Mouse (Mus musculus) forelimb bud, embryonic 11.5 days (tissue): ENCODE results near the gene Reg3g.
A peak's percentile ranks its signal among the peaks of the same experiment; 100 is the strongest.
"Not testable (repeated sequence)": the region's sequence is repeated elsewhere in the genome, so short reads cannot be mapped to it uniquely, and the experiment has no call there.

Source experiments
- DNase-seq: peaks from one replicate; pipeline ENCODE4 v3.0.0-alpha.2; 2012; ENCODE audit warnings: low read depth, low spot score

The Reg3g gene

DNA sequence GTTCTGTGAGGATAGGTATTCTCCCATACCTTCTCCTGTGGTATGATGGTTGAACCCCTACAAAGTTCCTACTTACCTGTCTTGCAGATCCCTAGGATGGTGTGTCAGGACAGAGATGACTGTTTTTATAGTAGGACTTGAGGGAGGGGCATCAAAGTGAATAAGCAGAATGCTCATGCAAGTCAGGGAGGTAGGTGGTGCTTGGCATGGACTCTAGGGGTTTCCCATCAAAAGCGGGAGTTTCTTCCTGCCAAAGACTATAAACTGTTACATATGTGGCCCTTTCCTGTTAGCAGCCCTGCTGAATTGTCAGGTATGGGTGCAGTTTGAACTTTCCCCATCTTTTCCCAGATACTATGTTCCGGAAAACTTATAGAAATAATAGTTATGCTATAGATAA lies at the start of gene Reg3g:
Gene Reg3g (minus strand): TSS at position 101 of the 400 bp plus-strand sequence.
- DNase-seq = no peak

DNA sequence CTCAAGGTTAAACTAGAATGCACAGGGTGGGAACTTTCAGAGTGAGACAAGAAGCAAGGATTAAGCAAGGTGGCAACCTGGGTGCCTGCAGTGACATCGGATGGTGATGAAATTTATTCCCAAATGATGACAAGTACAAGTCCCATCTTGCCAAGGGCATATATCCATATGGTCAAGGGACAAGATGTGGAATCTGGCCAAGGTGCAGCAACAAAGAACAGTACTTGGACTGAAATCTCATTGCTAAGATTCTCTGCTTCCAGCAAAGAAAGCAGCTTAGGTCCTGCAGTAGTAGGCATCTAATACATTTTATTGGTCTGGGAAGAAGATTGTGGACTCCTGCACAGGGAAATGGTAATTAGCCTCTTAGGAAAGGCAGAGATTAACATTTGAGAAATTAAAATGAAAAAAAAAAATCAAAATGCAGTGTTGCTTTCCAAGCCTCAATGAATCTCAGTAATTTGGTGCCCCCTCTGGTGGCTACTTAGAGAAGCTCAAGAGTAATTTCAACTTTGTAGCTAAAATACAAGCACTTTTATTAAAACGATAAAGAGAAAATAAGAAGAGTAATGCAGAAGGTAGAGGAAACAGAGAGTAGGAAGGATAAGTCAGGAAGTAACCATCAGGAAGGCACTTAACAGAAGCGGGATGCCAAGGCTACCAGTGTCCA lies 47.2 kb upstream of the Reg3g start:
- no peak for DNase-seq

DNA sequence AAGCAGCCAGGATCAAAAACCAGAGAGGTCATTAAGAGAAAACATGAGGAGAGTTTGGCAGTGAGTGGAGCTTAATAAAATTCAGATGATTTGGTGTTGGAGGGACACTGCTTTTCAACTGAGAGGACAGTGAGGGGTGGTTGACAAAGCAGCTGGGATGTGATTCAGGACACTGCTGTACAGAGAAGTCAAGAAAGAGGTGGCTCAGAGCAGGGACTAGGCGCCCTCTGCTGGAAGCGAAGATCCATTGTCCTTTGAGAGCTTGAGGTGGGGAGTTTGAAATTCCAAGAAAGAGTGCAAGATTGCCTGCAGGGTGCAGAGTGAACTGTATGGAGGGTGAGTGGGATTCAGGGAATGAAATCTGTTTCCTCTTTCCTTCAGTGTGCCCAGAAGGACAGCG lies 44.2 kb upstream of the Reg3g start:
- DNase-seq = peak; percentile 67

DNA sequence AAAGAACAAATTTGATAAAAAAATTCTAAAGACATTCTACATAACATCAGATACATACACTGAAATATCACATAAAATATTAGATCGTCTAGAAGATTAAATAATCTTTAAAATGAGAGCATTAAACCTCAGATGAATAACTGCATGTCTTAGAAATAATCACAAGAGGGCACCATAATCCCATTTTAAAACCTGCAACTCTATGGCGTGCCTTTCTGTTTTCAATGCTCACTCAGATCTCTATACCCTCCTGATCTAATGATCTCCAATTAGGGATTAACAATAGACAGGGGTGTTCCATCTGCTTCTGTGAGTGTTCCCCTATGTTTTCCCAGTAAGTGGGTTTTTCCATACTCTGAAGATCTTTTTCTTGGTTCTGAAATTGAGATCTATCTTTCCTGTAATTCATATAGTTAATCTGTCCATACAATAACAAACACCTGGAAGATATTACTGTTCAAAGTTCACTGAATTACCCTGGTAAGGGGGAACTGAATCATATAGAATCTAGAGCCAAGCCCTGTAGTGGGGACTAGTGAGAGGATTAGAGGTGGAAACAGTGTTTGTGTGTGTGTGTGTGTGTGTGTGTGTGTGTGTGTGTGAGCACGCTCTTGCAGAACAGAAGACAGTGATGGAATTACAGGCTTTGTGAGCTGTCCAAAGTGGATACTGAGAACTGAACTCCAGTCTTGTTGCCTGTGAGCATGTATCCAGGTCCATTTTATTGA lies 41.7 kb upstream of the Reg3g start:
- no peak for DNase-seq

DNA sequence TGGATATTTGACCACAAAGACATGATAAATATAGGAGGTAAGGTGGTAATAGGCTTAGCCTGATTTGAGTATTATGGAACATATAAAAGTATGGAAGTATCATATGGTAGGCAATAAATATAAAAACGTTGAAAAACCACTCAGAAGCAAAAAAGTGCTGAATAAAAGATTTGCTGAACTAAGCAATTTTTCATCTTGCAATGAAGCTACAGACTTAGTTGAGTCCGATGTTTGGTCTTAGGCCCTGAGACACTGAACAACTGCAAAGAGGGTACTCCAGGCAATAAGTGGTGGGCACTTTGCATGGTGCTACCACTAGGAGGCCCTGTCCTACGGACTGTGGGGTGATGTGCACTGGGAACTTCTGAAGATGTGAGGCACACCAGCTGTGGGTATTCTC lies 37.1 kb upstream of the Reg3g start:
- DNase-seq = no peak

DNA sequence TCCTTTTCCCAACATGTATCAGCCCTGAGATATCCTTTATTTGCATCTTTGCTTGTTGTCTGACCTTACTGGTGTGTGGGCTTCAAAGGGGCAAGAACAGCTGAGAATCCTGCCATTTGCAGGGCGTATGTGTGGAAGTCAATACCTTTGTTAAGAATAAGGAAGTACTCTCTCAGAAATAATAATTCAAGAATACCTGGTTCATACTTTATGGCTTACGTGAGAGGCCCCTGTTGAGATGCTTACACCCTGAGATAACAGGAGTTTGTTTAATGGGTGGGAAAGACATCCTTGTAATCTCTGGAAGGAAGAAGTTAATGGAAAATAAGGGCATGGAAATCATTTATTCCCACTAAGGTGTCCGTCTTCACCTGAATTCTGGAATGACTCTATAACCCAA lies 26.0 kb upstream of the Reg3g start:
- DNase-seq = no peak

DNA sequence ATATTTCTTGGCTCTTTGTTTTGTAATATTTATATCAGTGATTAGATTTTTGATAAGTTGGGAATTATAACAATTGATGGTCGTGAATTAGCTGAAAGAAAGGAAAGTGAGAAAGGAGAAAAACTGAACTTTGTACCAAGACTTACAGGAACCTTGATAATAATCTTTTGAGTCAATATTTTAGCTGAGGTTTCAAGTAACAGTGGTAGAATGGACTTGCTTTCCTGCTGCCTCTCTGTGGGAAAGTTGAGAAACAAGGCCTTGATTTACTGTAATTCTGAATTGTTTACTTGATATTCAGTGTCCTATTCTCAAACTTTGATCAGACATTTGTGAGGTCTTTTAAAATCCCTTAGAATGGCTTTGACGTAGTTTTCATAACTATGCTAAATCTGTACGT lies 615 bp upstream of the Reg3g start:
- DNase-seq = no peak

DNA sequence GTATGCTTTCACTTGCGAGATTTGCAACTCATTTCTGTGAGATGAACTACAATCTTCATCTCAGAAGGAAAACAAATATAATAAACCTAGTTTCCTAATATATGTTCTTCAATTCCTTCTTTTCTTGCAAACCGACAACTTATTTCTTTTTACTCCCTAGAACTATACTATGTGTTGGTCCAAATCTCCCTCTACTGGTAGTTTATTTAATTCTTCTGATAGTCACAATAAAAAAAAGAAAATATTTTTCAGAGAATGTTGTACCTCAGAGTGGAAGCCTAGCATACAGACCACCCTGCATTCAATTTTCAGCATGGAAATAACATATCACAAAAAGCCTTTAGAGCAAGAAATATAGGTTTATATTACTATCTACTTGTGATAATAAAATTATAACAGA lies 5.4 kb downstream of the Reg3g start:
- DNase-seq = no peak

DNA sequence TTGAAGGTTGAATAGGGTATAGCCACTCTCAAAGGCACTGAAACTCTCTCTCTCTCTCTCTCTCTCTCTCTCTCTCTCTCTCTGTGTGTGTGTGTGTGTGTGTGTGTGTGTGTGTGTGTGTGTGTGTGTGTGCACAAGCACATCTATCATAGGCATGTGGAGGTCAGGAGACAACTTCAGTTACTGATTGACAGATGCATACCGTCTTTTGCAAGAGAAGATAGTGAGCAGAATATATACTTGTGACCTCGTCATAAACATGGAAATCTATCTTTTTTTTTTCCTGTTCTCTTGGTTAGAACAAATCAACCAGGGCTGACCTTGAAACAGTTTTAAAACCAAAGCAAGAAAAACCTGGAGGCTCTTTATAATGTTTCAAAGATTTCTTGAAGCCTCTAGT lies 6.3 kb downstream of the Reg3g start:
- DNase-seq = no peak

DNA sequence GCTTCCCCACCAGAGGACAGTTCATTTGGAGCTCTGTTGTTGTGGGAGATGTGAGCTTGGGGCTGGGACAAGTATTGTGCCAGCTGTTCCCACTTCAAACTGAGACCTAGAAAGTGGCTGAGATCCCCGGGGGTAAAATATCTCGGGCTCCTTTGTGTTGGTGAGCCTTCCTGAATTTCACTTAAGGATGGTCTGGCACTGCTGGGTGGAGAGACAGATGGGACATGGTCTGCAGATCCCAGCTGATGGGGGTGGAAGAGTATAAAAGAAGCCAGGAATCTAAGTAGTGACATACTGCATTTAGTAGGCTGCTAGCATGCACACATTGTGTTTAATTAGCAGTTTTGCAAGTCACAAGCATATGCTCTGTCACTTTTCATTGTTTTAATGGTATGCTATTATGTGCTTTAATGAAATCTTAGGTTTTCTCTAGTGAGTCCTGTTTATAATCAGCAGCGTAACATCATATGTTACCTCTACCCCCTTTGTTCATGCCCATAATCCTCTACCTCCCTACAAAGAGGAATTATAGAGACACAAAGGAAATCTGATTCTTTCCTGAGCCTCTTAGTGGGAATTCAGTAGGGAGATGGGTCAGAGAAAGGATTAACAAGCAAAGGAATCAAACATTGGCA lies 8.4 kb downstream of the Reg3g start:
- DNase-seq = no peak

DNA sequence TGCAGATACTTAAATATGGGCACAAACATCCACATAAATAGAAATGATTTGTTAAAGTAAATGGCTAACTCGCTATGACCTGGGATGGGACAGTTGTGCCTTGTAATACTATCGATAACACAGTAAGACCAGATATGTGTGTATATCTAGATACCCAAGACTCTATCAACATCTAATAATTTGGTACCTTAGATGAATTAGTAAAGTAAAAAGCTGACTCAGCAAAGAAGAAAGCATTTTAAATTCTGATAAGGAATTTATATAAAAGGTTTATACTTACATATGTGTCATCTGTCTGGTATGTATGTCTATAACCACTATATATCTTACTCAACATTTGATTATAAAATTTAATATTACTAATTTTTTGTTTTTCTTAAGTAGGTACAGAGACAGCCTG lies 15.9 kb downstream of the Reg3g start:
- DNase-seq = no peak

DNA sequence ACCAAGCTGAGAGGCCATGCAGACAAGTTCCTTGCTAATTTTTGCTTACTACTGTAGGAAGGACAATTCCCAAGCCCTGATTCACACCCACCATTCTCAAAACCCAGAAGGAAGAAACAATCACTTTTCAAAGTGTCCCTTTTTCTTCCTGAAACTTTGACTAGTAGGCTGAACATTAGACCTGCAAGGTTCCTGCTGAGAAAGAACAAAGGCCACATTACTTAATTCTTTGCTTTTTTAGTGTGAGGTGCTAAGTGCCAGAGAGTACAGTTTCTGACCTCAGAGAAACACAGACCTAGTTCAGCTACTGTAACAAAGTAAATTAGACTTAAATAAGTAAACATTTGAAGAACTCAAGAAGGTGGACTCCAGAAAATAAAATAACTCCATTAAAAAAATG lies 20.3 kb downstream of the Reg3g start:
- no peak for DNase-seq

DNA sequence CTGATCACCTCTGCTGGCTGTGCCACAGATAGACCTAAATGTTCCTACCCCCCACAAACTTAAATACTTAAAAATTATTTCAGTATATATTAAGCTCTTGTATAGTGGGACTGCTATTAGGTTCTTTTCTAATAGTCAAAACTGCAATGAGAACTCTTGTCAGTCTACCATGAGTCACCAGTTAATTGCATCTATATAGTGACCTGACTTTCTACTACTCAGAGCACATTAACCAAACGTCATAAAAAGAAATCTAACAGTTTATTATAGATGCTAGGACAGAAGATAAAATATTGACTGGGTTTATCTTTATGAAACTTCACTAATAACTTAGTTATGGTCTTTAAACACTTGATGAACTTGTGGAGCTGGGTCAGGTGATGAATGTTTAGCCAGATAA lies 21.5 kb downstream of the Reg3g start:
- DNase-seq = no peak

DNA sequence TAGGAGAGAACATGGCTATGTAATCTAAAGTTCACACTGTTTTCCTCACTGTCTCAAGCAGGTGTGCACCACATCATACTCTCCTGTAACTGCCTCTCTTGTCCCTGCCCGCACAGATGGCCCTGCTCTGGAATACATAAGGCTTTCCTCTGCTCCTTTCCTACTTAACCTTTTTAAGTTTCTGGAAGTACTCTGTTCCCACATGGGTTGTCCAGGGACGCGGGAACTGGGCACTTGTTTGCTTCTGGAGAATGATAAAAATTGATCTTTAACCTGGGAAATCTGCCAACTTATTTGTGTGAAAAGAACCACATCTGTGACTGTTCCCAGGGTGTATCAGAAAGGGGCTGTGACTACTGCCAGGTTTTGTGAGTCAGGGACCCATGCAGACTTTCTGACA lies 43.2 kb downstream of the Reg3g start:
- no peak for DNase-seq

DNA sequence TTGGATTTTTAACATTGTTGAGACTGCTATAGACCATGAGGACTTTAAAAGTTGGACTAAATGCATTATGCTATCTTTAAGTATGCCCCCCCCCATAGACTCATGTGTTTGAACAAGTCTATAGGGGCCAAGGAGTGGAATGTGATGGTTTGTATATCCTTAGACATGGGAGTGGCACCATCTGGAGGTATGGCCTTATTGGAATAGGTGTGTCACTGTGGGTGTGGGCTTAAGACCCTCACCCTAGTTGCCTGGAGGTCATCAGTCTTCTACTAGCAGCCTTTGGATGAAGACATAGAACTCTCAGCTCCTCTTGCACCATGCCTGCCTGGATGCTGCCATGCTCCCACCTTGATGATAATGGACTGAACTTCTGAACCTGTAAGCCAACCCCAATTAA lies 46.3 kb downstream of the Reg3g start, which contains the start of gene Reg1:
Gene Reg1 (plus strand): TSS at position 301 of the 400 bp plus-strand sequence.
- DNase-seq = not testable (repeated sequence)
